Mouse (Mus musculus): ENCODE data around the gene Nufip1. TPM values are rescaled to one million over a fixed set of nuclear protein-coding genes. Genes with fewer than 3 reads are reported as not detected.

Nufip1 gene
- polyA plus RNA-seq, 1 experiment: 11.7 TPM

GRCm38 (mm10) chr14:76171285-76171684, 60.6 kb downstream of the Nufip1 start:
- Histone ChIP-seq H3K4me1 (ENCODE audit: control insufficient read depth, insufficient read depth, low read length) (peaks cover 3% of the 10 kb centered on the region; the same call in 1 of the 2 replicates), H3K27ac (ENCODE audit: insufficient read depth, low read length) (no peak overlapping the region)
- TF ChIP-seq CTCF (IDR thresholded peaks at IDR 0.05; ENCODE audit: borderline replicate concordance, insufficient read depth, low read length): no peak
- TF ChIP-seq POLR2A (IDR thresholded peaks at IDR 0.05; ENCODE audit: low read depth, low read length): no peak

GRCm38 (mm10) chr14:76174328-76174727, 63.6 kb downstream of the Nufip1 start:
- Histone ChIP-seq H3K4me1 (ENCODE audit: control insufficient read depth, insufficient read depth, low read length) (peaks cover 3% of the 10 kb centered on the region; the same call in 1 of the 2 replicates), H3K4me3 (ENCODE audit: insufficient read depth, low read length) (no peak overlapping the region), H3K27ac (ENCODE audit: insufficient read depth, low read length) (no peak overlapping the region)
- TF ChIP-seq POLR2A (IDR thresholded peaks at IDR 0.05; ENCODE audit: low read depth, low read length) (no peak), CTCF (IDR thresholded peaks at IDR 0.05; ENCODE audit: borderline replicate concordance, insufficient read depth, low read length) (no peak)

More at GRCm38 (mm10) chr14:76171285-76171684, 60.6 kb downstream of the Nufip1 start:
- H3K4me3 ChIP-seq (ENCODE audit: insufficient read depth, low read length): no peak overlapping the region

- TF ChIP-seq CTCF (IDR thresholded peaks at IDR 0.05; ENCODE audit: borderline replicate concordance, insufficient read depth, low read length) (no peak), POLR2A (IDR thresholded peaks at IDR 0.05; ENCODE audit: low read depth, low read length) (no peak)
- Histone ChIP-seq H3K4me1 (ENCODE audit: control insufficient read depth, insufficient read depth, low read length) (peaks cover 3% of the 10 kb centered on the region; the same call in 1 of the 2 replicates), H3K27ac (ENCODE audit: insufficient read depth, low read length) (no peak overlapping the region), H3K4me3 (ENCODE audit: insufficient read depth, low read length) (no peak overlapping the region)
Measured at GRCm38 (mm10) chr14:76175808-76176207, 65.1 kb downstream of the Nufip1 start.

GRCm38 (mm10) chr14:76177230-76177629, 66.5 kb downstream of the Nufip1 start:
- no peak for TF ChIP-seq POLR2A (IDR thresholded peaks at IDR 0.05; ENCODE audit: low read depth, low read length)
- TF ChIP-seq CTCF (IDR thresholded peaks at IDR 0.05; ENCODE audit: borderline replicate concordance, insufficient read depth, low read length): no peak
- no peak overlapping the region for H3K4me3 ChIP-seq (ENCODE audit: insufficient read depth, low read length)
- H3K4me1 ChIP-seq (ENCODE audit: control insufficient read depth, insufficient read depth, low read length): peaks cover 3% of the 10 kb centered on the region; the same call in 1 of the 2 replicates
- H3K27ac ChIP-seq (ENCODE audit: insufficient read depth, low read length): no peak overlapping the region

GRCm38 (mm10) chr14:76178447-76178846, 67.8 kb downstream of the Nufip1 start:
- no peak overlapping the region for H3K27ac ChIP-seq (ENCODE audit: insufficient read depth, low read length)
- H3K4me3 ChIP-seq (ENCODE audit: insufficient read depth, low read length): no peak overlapping the region
- peaks cover 3% of the 10 kb centered on the region; the same call in 1 of the 2 replicates for H3K4me1 ChIP-seq (ENCODE audit: control insufficient read depth, insufficient read depth, low read length)
- TF ChIP-seq POLR2A (IDR thresholded peaks at IDR 0.05; ENCODE audit: low read depth, low read length) (no peak), CTCF (IDR thresholded peaks at IDR 0.05; ENCODE audit: borderline replicate concordance, insufficient read depth, low read length) (no peak)

- TF ChIP-seq CTCF (IDR thresholded peaks at IDR 0.05; ENCODE audit: borderline replicate concordance, insufficient read depth, low read length) (no peak), POLR2A (IDR thresholded peaks at IDR 0.05; ENCODE audit: low read depth, low read length) (no peak)
- Histone ChIP-seq H3K4me1 (ENCODE audit: control insufficient read depth, insufficient read depth, low read length) (peaks cover 3% of the 10 kb centered on the region; the same call in 1 of the 2 replicates), H3K27ac (ENCODE audit: insufficient read depth, low read length) (no peak overlapping the region), H3K4me3 (ENCODE audit: insufficient read depth, low read length) (no peak overlapping the region)
Measured at GRCm38 (mm10) chr14:76179343-76179742, 68.7 kb downstream of the Nufip1 start.

- H3K27ac ChIP-seq (ENCODE audit: insufficient read depth, low read length): no peak overlapping the region
- no peak overlapping the region for H3K4me3 ChIP-seq (ENCODE audit: insufficient read depth, low read length)
- H3K4me1 ChIP-seq (ENCODE audit: control insufficient read depth, insufficient read depth, low read length): no peaks in the 10 kb centered on the region
- TF ChIP-seq POLR2A (IDR thresholded peaks at IDR 0.05; ENCODE audit: low read depth, low read length): no peak
- no peak for TF ChIP-seq CTCF (IDR thresholded peaks at IDR 0.05; ENCODE audit: borderline replicate concordance, insufficient read depth, low read length)
Measured at GRCm38 (mm10) chr14:76185358-76185757, 74.7 kb downstream of the Nufip1 start.

- H3K4me1 ChIP-seq (ENCODE audit: control insufficient read depth, insufficient read depth, low read length): no peaks in the 10 kb centered on the region
- TF ChIP-seq POLR2A (IDR thresholded peaks at IDR 0.05; ENCODE audit: low read depth, low read length): no peak
- no peak for TF ChIP-seq CTCF (IDR thresholded peaks at IDR 0.05; ENCODE audit: borderline replicate concordance, insufficient read depth, low read length)
- H3K27ac ChIP-seq (ENCODE audit: insufficient read depth, low read length): no peak overlapping the region
- H3K4me3 ChIP-seq (ENCODE audit: insufficient read depth, low read length): no peak overlapping the region
Measured at GRCm38 (mm10) chr14:76186299-76186698, 75.6 kb downstream of the Nufip1 start.

Other genes starting within 250 kb of the Nufip1 start
- gene Kctd4, start 155.9 kb upstream of the Nufip1 start, polyA plus RNA-seq (2011; ENCODE audit: insufficient read length, low read depth, missing spikeins): 0.12 TPM in 1 of 2 replicates, not detected in the other
- gene Gtf2f2, start 100.0 kb upstream of the Nufip1 start, polyA plus RNA-seq (2011; ENCODE audit: insufficient read length, low read depth, missing spikeins): 23.9 TPM in 2 replicates
- 17.2 and 19.6 TPM in 2 replicates for gene Gpalpp1, start 131 bp upstream of the Nufip1 start, polyA plus RNA-seq (2011; ENCODE audit: insufficient read length, low read depth, missing spikeins)

Measured in embryonic fibroblast, embryonic 13.5 days (primary cell).